Mouse (Mus musculus) layer of hippocampus, adult 2 months (tissue): ENCODE results near the gene Ms4a13. TPM values are rescaled to one million over a fixed set of nuclear protein-coding genes. Genes with fewer than 3 reads are reported as not detected.
"Not testable (repeated sequence)": the region's sequence is repeated elsewhere in the genome, so short reads cannot be mapped to it uniquely, and the experiment has no call there.

Experiments used
- DNase-seq, 2 experiments: peaks; one replicate each; pipeline ENCODE4 v3.0.0; 2022; ENCODE audit warnings: low spot score in 2 of 2
- H3K27ac ChIP-seq: fragments of 200-600 bp; 2 replicates; pipeline ENCODE4 v1.8.1; 2022
- H3K4me3 ChIP-seq: fragments of 200-600 bp; 2 replicates; pipeline ENCODE4 v1.8.1; 2022; ENCODE audit warnings: mild to moderate bottlenecking
- CTCF ChIP-seq: fragments of 200-600 bp; conservative IDR thresholded peaks from 2 replicates; pipeline ENCODE4 v1.8.1; 2022; ENCODE audit warnings: antibody characterized with exemption, mild to moderate bottlenecking, moderate library complexity
- total RNA-seq, 2 experiments: library from RNA; stranded (reverse); gene quantifications; 2 replicates each; pipeline ENCODE4 v1.2.3; 2021

Gene Ms4a13
- total RNA-seq, 2 experiments from 2014 or later: not detected

DNA sequence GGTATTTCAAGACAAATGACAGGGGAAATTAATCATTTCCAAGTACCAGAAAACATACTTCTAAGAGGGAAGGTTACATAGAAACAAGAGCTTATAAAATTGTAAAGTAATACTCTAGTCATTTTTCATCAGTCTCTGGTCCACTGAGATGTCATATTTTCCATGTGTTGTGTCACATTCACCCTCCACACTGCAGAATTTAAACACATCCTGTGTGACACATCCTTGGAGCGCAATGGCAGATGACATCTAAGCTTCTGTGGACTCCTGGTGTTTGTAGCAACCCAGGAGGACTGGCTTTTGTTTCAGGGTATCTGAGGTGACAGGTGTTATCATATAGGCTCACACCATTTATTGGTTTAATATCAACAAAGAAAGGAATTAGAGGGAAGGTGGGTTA is 66.8 kb downstream of the Ms4a13 start:
- TF ChIP-seq CTCF: no peak
- H3K27ac ChIP-seq: no peak overlapping the region
- H3K4me3 ChIP-seq: no peak overlapping the region
- no peak for DNase-seq

DNA sequence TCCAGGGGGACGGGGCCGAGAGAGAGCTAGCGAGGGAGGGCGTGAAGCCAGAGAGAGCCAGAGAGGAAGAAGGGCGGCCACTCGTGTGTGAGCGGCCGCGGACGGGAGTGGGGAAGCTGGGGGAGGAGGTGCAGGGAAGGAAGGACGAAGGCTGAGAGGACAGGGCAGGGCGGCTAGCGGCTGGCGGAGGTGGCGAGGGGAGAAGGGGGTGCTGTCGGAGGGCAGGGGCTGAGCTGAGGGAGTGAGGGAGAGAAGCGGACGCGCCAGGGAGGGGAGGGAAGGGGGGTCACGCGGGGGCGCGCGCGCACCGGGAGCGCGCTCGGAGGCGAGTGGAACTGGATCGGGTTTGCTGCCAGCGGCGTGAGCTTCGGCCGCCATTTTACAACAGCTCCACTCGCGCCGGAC is 75.5 kb downstream of the Ms4a13 start:
- H3K27ac ChIP-seq: peak overlapping the region; percentile 57; the same call in 1 of the 2 replicates
- not testable (repeated sequence) for DNase-seq

More for the DNA sequence above, 75.5 kb downstream of the Ms4a13 start:
- H3K4me3 ChIP-seq: peak overlapping the region; percentile 35; the same call in 1 of the 2 replicates

Other genes with a start within 250 kb of the Ms4a13 start
- 1 to 10 TPM; 7.9 to 9.7 TPM for gene Ccdc86, start 247.5 kb downstream of the Ms4a13 start, total RNA-seq
- gene Ms4a10, start 222.1 kb downstream of the Ms4a13 start, total RNA-seq: not detected
- not detected for gene Ms4a15, start 203.5 kb downstream of the Ms4a13 start, total RNA-seq
- gene Ms4a18, start 178.7 kb downstream of the Ms4a13 start, total RNA-seq: not detected
- gene Ms4a8a, start 115.6 kb downstream of the Ms4a13 start, total RNA-seq: under 1 TPM in 1 of 2 experiments, not detected in 1; 0.36 TPM
- gene 1700017D01Rik, start 65.9 kb downstream of the Ms4a13 start, total RNA-seq: not detected
- not detected for gene 1700025F22Rik, start 31.4 kb downstream of the Ms4a13 start, total RNA-seq
- not detected for gene Ms4a12, start 35.7 kb upstream of the Ms4a13 start, total RNA-seq
- gene Ms4a1, start 69.5 kb upstream of the Ms4a13 start, total RNA-seq: not detected
- not detected for gene Ms4a5, start 87.1 kb upstream of the Ms4a13 start, total RNA-seq
- under 1 TPM in 1 of 2 experiments, not detected in 1; 0.10 TPM for gene Ms4a14, start 117.7 kb upstream of the Ms4a13 start, total RNA-seq
- gene Ms4a7, start 139.4 kb upstream of the Ms4a13 start, total RNA-seq: under 1 TPM in 1 of 2 experiments, not detected in 1; 0.79 TPM
- gene Ms4a4a, start 178.8 kb upstream of the Ms4a13 start, total RNA-seq: 1 to 10 TPM in 1 of 2 experiments, not detected in 1; 1.5 TPM
- gene Ms4a4c, start 208.0 kb upstream of the Ms4a13 start, total RNA-seq: not detected
- gene Ms4a4b, start 246.8 kb upstream of the Ms4a13 start, total RNA-seq: not detected